Mouse (Mus musculus): ENCODE measurements around the gene Cd79b. TPM values are rescaled to one million over a fixed set of nuclear protein-coding genes. Genes with fewer than 3 reads are reported as not detected.

Cd79b gene
- polyA plus RNA-seq (2017; shearing (Covaris generic)), result 10 to 100 TPM; 32.3 to 47.4 TPM

GRCm38 (mm10) chr11:106314333-106314812 is at the start of gene Cd79b:
TSS of gene Cd79b (minus strand) at chr11:106314762.

GRCm38 (mm10) chr11:106353188-106353587 is 38.6 kb upstream of the Cd79b start, which contains the start of gene Scn4a:
TSS of gene Scn4a (minus strand) at chr11:106353288.

GRCm38 (mm10) chr11:106301765-106302164 is 12.8 kb downstream of the Cd79b start, which contains the start of gene Gh:
TSS of gene Gh (minus strand) at chr11:106301865.

GRCm38 (mm10) chr11:106276454-106276853 is 38.1 kb downstream of the Cd79b start, which contains the start of gene Tcam1:
TSS of gene Tcam1 (plus strand) at chr11:106276672.

GRCm38 (mm10) chr11:106272644-106273310 is 41.8 kb downstream of the Cd79b start, which contains the start of gene Smarcd2:
TSS of gene Smarcd2 (minus strand) at chr11:106272972.

Other genes starting within 250 kb of the Cd79b start
- 10 to 100 TPM; 14.3 to 15.8 TPM for gene Taco1, start 248.7 kb downstream of the Cd79b start, polyA plus RNA-seq (2017; shearing (Covaris generic))
- 10 to 100 TPM; 51.2 to 76.6 TPM for gene Map3k3, start 230.1 kb downstream of the Cd79b start, polyA plus RNA-seq (2017; shearing (Covaris generic))
- 1 to 10 TPM; 1.3 to 2.4 TPM for gene Gm10840, start 153.9 kb downstream of the Cd79b start, polyA plus RNA-seq (2017; shearing (Covaris generic))
- gene Limd2, start 153.9 kb downstream of the Cd79b start, polyA plus RNA-seq (2017; shearing (Covaris generic)), result 1,000 to 10,000 TPM; 1,468 to 2,043 TPM
- gene Strada, start 112.6 kb downstream of the Cd79b start, polyA plus RNA-seq (2017; shearing (Covaris generic)), result 10 to 100 TPM; 25.7 to 29.6 TPM
- 10 to 100 TPM; 92.0 to 94.0 TPM for gene Ccdc47, start 98.4 kb downstream of the Cd79b start, polyA plus RNA-seq (2017; shearing (Covaris generic))
- 10 to 100 TPM; 68.5 to 81.4 TPM for gene Ddx42, start 97.8 kb downstream of the Cd79b start, polyA plus RNA-seq (2017; shearing (Covaris generic))
- 10 to 100 TPM; 41.8 to 72.1 TPM for gene Ftsj3, start 58.7 kb downstream of the Cd79b start, polyA plus RNA-seq (2017; shearing (Covaris generic))
- gene Psmc5, start 58.6 kb downstream of the Cd79b start, polyA plus RNA-seq (2017; shearing (Covaris generic)), result 100 to 1,000 TPM; 169 to 199 TPM
- gene Smarcd2, start 41.8 kb downstream of the Cd79b start, polyA plus RNA-seq (2017; shearing (Covaris generic)), result 100 to 1,000 TPM; 132 to 161 TPM
- gene Tcam1, start 38.1 kb downstream of the Cd79b start, polyA plus RNA-seq (2017; shearing (Covaris generic)), result under 1 TPM; 0.05 to 0.17 TPM
- gene Gh, start 12.9 kb downstream of the Cd79b start, polyA plus RNA-seq (2017; shearing (Covaris generic)), result not detected
- gene Scn4a, start 38.5 kb upstream of the Cd79b start, polyA plus RNA-seq (2017; shearing (Covaris generic)), result under 1 TPM; 0.06 to 0.17 TPM
- gene Prr29, start 50.7 kb upstream of the Cd79b start, polyA plus RNA-seq (2017; shearing (Covaris generic)), result under 1 TPM; 0.27 to 0.42 TPM
- gene Icam2, start 73.3 kb upstream of the Cd79b start, polyA plus RNA-seq (2017; shearing (Covaris generic)), result 10 to 100 TPM; 76.8 to 99.6 TPM
- gene Ern1, start 173.1 kb upstream of the Cd79b start, polyA plus RNA-seq (2017; shearing (Covaris generic)), result 10 to 100 TPM in 1 of 2 experiments, 1 to 10 TPM in 1; 3.5 to 10.2 TPM